Mouse (Mus musculus): ENCODE results near the gene Acbd3. TPM values are rescaled to one million over a fixed set of nuclear protein-coding genes. Genes with fewer than 3 reads are reported as not detected.

The Acbd3 gene
- polyA plus RNA-seq, 1 experiment, result not detected

GRCm38 (mm10) chr1:180776494-180776893 lies 50.7 kb downstream of the Acbd3 start:
- 80% methylated on average over 6 of the region's 6 CpGs for WGBS
- H3K27ac ChIP-seq (ENCODE audit: insufficient read depth, low read depth, low read length), result peak overlapping the region; percentile 67

GRCm38 (mm10) chr1:180777289-180777659 lies 51.4 kb downstream of the Acbd3 start:
- peaks cover 24% of the 10 kb centered on the region for H3K4me1 ChIP-seq (ENCODE audit: control insufficient read depth, insufficient read depth, low read length)
- peak overlapping the region; percentile 83 for H3K27ac ChIP-seq (ENCODE audit: insufficient read depth, low read depth, low read length)
- TF ChIP-seq POLR2A (IDR thresholded peaks at IDR 0.05; ENCODE audit: insufficient read depth, low read depth, low read length) (no peak), CTCF (IDR thresholded peaks at IDR 0.05; ENCODE audit: insufficient read depth, low read depth, low read length) (no peak)
- 10% methylated on average over 10 of the region's 10 CpGs for WGBS
- H3K4me3 ChIP-seq (ENCODE audit: insufficient read depth, low read depth, low read length), result peak overlapping the region; percentile 67

More at GRCm38 (mm10) chr1:180776494-180776893, 50.7 kb downstream of the Acbd3 start:
- TF ChIP-seq POLR2A (IDR thresholded peaks at IDR 0.05; ENCODE audit: insufficient read depth, low read depth, low read length) (no peak), CTCF (IDR thresholded peaks at IDR 0.05; ENCODE audit: insufficient read depth, low read depth, low read length) (no peak)
- no peak overlapping the region for H3K4me3 ChIP-seq (ENCODE audit: insufficient read depth, low read depth, low read length)
- H3K4me1 ChIP-seq (ENCODE audit: control insufficient read depth, insufficient read depth, low read length), result peaks cover 24% of the 10 kb centered on the region

DNA sequence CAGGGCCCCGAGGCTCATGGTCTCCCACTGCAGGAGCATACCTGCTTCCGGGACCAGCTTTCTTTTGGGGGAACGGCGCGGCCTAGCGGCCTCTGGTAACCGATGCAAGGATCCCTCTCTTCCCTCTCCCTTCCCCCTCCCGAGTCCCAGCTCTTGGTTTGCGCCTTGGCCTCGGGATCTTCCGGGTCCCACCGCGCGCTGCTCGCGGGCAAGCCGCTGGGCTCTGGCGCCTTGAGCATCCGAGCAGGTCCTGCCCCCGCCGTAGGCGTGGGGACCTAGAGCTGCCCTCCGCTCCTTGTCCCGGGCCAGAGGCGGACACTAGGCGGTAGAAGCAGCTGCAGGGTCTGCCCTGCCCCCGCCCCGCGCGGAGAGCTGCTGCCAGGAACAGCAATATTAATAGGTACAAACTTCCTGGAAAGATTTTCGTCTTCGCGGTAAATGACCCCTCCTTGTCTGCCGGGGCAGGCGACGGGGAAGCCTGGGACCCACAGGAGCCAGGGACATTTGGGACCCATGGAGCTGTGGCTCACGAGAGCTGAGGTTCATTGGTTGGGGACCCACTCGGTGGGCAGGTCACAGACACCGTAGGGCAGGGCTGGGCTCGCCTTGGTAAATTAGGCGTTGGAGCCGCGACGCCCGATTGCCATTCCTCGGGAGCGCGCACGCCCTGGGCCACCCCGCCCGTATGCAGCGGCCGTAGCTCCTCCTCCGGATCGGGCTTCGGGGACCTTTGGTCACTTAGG lies 52.0 kb downstream of the Acbd3 start:
- TF ChIP-seq POLR2A (IDR thresholded peaks at IDR 0.05; ENCODE audit: insufficient read depth, low read depth, low read length), result peak; percentile 16
- TF ChIP-seq CTCF (IDR thresholded peaks at IDR 0.05; ENCODE audit: insufficient read depth, low read depth, low read length), result peak; percentile 29; the same call in 1 of the 2 replicates
- Histone ChIP-seq H3K27ac (ENCODE audit: insufficient read depth, low read depth, low read length) (peak overlapping the region; percentile 83), H3K4me3 (ENCODE audit: insufficient read depth, low read depth, low read length) (peak overlapping the region; percentile 67), H3K4me1 (ENCODE audit: control insufficient read depth, insufficient read depth, low read length) (peaks cover 24% of the 10 kb centered on the region)
- WGBS, result under 1% methylated on average over 56 of the region's 56 CpGs

DNA sequence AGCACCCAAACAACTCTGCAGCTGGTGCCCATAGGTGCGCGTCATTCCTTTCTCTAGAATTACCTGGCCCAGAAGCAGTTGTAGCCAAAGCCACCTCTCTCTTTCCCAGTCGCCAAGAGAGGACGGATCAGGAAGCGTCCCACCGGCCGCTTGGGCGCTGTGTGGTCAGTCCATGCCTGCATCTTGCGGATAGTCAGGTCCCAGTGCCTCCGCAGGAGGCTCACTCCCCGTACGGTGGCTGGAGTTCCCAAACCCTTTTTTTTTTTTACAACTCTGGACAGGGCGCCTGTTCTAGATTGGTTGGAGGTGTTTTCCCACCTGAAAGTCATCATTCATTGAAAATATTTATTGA lies 52.5 kb downstream of the Acbd3 start:
- Histone ChIP-seq H3K27ac (ENCODE audit: insufficient read depth, low read depth, low read length) (no peak overlapping the region), H3K4me3 (ENCODE audit: insufficient read depth, low read depth, low read length) (peak overlapping the region; percentile 67), H3K4me1 (ENCODE audit: control insufficient read depth, insufficient read depth, low read length) (peaks cover 24% of the 10 kb centered on the region)
- 2% methylated on average over 13 of the region's 13 CpGs for WGBS
- TF ChIP-seq CTCF (IDR thresholded peaks at IDR 0.05; ENCODE audit: insufficient read depth, low read depth, low read length), result no peak
- no peak; the same call in 1 of the 2 replicates for TF ChIP-seq POLR2A (IDR thresholded peaks at IDR 0.05; ENCODE audit: insufficient read depth, low read depth, low read length)

DNA sequence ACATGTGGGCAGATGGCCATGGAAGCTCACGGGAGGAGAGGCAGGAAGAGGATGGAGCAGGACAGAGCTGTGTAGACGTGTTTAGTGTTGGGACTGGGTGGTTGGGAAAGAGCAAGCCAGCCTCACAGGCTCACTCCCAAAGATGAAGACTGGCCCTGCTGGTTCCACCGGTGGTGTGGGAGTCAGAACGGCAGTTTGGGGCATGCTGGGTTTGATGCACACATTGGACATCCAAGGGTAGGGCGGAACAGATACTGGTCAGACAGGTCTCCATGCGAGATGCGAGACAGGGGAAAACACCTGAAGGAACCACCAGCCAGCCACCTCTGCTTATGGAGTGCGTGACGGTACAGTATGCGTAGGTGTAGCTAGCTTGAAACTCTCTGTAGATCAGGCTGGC lies 53.1 kb downstream of the Acbd3 start:
- Histone ChIP-seq H3K4me3 (ENCODE audit: insufficient read depth, low read depth, low read length) (no peak overlapping the region), H3K4me1 (ENCODE audit: control insufficient read depth, insufficient read depth, low read length) (peaks cover 24% of the 10 kb centered on the region), H3K27ac (ENCODE audit: insufficient read depth, low read depth, low read length) (no peak overlapping the region)
- TF ChIP-seq POLR2A (IDR thresholded peaks at IDR 0.05; ENCODE audit: insufficient read depth, low read depth, low read length) (no peak), CTCF (IDR thresholded peaks at IDR 0.05; ENCODE audit: insufficient read depth, low read depth, low read length) (no peak)
- WGBS, result 90% methylated on average over 10 of the region's 10 CpGs

DNA sequence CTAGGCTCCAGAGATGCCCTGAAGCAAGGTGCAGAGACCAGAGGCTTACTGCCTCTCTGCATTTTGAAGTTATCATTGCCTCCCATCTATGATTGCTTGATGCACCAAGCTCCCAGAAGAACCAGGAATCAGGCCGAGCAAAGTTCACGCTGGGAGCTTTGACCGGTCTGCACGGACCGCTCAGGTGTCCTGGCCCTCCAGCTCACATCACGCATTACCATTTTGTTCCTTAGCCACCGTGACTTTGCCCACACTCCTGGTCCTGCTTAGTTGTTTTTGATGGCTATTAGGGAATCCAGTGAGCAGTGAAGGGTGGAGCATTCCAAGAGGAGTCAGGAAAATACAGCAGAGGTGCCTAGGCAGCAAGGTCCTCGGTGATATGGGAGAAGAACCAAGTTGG lies 54.4 kb downstream of the Acbd3 start:
- Histone ChIP-seq H3K27ac (ENCODE audit: insufficient read depth, low read depth, low read length) (no peak overlapping the region), H3K4me3 (ENCODE audit: insufficient read depth, low read depth, low read length) (no peak overlapping the region), H3K4me1 (ENCODE audit: control insufficient read depth, insufficient read depth, low read length) (peaks cover 21% of the 10 kb centered on the region)
- TF ChIP-seq CTCF (IDR thresholded peaks at IDR 0.05; ENCODE audit: insufficient read depth, low read depth, low read length) (no peak), POLR2A (IDR thresholded peaks at IDR 0.05; ENCODE audit: insufficient read depth, low read depth, low read length) (no peak)
- 96% methylated on average over 8 of the region's 8 CpGs for WGBS

DNA sequence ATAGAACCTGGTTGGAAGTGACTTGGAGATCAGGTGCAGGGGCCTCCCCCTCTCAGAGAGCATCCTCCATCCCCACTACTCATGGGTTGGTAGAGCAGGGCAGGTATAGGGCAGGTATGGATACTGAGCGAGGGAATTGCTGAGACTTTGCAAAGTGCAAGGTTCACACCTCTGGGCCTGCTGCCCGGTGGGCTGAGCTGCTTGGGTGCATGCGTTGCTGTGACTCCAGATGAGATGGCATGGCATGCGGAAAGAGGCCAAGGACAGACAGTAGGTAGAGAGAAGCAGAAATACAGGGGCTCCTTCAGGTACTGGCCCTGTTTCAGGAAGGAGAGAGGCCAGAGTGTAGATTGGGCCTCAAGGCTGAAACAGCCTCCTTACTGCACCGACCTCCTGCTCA lies 55.4 kb downstream of the Acbd3 start:
- no peak overlapping the region for H3K4me3 ChIP-seq (ENCODE audit: insufficient read depth, low read depth, low read length)
- WGBS, result 91% methylated on average over 5 of the region's 5 CpGs
- no peak overlapping the region for H3K27ac ChIP-seq (ENCODE audit: insufficient read depth, low read depth, low read length)
- H3K4me1 ChIP-seq (ENCODE audit: control insufficient read depth, insufficient read depth, low read length), result peaks cover 13% of the 10 kb centered on the region
- no peak for TF ChIP-seq CTCF (IDR thresholded peaks at IDR 0.05; ENCODE audit: insufficient read depth, low read depth, low read length)
- TF ChIP-seq POLR2A (IDR thresholded peaks at IDR 0.05; ENCODE audit: insufficient read depth, low read depth, low read length), result no peak

DNA sequence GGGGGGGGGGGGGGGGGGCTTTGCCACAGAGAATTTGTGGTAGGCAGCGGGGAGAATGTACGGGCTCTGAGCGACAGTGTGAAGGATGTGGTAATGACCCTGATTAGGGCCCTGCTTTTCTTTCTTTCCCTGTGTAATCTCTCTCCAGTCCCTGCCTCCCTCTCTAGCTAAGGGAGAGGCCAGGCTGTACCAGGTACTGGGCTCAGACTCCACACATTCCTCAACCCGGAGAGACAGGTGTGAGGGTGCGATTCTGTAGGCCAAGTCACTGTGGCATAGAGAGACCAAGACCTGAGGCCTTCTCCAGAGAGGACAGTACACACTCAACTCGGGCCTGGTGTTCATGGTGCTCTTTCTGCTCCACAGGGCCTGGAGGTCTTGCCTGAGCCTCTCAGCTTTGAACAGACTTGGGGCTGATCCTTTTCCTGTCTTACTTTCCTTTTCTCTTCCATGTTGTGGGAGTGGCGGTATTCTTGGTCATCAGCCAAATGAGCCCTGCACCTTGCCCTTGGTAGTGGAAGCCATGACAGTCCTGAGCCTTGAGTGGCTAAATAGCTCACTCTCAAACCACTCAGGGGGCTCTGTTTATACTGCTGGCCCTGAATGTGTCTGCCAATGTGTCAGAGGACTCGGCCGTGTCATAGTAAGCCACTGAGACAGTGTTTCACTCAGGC lies 57.2 kb downstream of the Acbd3 start:
- Histone ChIP-seq H3K4me1 (ENCODE audit: control insufficient read depth, insufficient read depth, low read length) (peaks cover 3% of the 10 kb centered on the region; the same call in 1 of the 2 replicates), H3K27ac (ENCODE audit: insufficient read depth, low read depth, low read length) (no peak overlapping the region), H3K4me3 (ENCODE audit: insufficient read depth, low read depth, low read length) (no peak overlapping the region)
- no peak for TF ChIP-seq CTCF (IDR thresholded peaks at IDR 0.05; ENCODE audit: insufficient read depth, low read depth, low read length)
- no peak for TF ChIP-seq POLR2A (IDR thresholded peaks at IDR 0.05; ENCODE audit: insufficient read depth, low read depth, low read length)
- 54% methylated on average over 9 of the region's 9 CpGs for whole genome bisulfite sequencing

DNA sequence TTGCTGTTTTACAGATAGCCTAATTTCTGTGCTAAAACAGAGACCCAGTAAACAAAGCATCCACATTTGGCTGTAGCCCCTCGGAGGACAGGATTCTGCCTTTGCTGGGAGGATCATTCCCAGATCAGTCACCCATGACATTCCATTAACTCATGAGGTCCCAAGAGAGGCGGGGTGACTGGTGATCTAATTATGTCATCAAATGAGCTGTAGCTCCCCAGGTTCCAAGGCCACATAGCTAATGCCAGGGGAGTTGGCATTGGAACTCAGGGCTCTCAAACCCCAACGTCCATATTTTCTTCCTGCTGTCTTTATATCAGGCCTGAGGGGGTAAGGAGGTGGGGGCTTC lies 57.7 kb downstream of the Acbd3 start:
- no peak for TF ChIP-seq CTCF (IDR thresholded peaks at IDR 0.05; ENCODE audit: insufficient read depth, low read depth, low read length)
- TF ChIP-seq POLR2A (IDR thresholded peaks at IDR 0.05; ENCODE audit: insufficient read depth, low read depth, low read length), result no peak
- Histone ChIP-seq H3K27ac (ENCODE audit: insufficient read depth, low read depth, low read length) (no peak overlapping the region), H3K4me3 (ENCODE audit: insufficient read depth, low read depth, low read length) (no peak overlapping the region), H3K4me1 (ENCODE audit: control insufficient read depth, insufficient read depth, low read length) (no peaks in the 10 kb centered on the region)
- 39% methylated on average over 3 of the region's 3 CpGs for WGBS

Data from olfactory bulb, adult 2 months (tissue).